Mouse (Mus musculus): ENCODE data around the gene Ralgps1. TPM values are rescaled to one million over a fixed set of nuclear protein-coding genes. Genes with fewer than 3 reads are reported as not detected.

The Ralgps1 gene
- total RNA-seq, 2 experiments from 2014 or later = 62.8 to 70.2 TPM

DNA sequence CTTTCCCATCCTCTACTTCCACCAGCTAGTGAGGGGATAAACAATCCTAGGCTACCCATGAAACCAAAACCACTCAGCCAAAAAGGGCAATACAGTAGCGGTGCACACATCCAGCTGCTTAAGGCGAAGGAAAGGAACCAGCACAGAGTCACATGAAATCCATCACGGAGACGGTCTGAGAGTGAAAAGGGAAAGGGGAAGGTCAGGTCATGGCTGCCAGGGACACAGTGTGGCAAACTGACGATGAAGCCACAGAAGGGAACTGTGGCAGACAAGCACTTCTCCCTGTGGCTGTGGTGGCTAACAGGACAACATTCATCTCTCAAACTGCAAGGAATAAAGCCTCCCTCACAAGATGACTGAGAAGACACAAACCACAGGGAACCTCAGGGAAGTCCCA, 76.2 kb downstream of the Ralgps1 start:
- no peak for TF ChIP-seq CTCF (IDR thresholded peaks at IDR 0.05)
- Histone ChIP-seq H3K27ac (no peak overlapping the region), H3K4me3 (no peak overlapping the region)
- DNase-seq (ENCODE audit: extremely low spot score in 1 of 2, low spot score in 2 of 2) = no peak
- intact Hi-C loops (cut with DNase I) = no loop called here

DNA sequence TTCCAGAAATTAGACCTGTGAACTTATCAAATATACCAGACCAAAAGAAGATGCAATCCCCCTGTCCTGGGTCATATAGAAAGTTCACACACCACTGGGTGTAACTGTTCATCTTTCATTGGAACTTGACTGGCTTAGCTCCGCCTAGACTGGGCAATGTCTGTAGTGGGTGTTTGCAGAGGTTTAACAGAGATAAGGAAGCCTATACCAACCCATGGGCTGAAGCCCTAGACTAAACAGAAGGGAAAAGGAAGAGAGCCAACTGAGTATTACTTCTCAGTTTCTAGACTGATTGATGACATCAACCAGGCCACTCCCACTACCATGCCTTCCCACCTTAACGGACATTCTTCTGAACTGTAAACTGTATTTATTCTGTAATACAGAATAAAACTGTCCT, 79.2 kb downstream of the Ralgps1 start:
- DNase-seq (ENCODE audit: extremely low spot score in 1 of 2, low spot score in 2 of 2) = no peak
- no peak for TF ChIP-seq CTCF (IDR thresholded peaks at IDR 0.05)
- intact Hi-C loops (cut with DNase I) = no loop called here
- H3K4me3 ChIP-seq = no peak overlapping the region
- no peak overlapping the region for H3K27ac ChIP-seq

DNA sequence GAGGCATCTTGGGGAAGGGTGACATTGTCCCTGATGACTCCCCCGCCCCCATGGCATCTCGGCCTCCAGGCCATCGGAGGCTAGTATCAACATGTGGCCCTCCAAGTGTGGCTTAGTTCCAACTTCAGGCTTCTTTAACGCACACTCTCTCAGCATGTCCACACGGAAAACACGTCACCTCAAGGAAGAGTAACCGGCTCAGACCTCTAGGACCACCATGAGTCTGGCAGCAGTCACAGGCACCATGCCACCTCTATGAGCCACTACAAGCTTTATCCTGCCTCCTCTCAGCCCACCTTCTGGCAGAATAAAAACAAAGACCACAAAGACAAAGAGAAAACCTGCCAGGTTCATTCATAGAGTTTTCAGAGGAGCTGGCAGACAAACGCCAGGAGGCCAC, 80.8 kb downstream of the Ralgps1 start:
- H3K4me3 ChIP-seq = no peak overlapping the region
- H3K27ac ChIP-seq = no peak overlapping the region
- intact Hi-C loops (cut with DNase I) = no loop called here
- no peak for TF ChIP-seq CTCF (IDR thresholded peaks at IDR 0.05)
- DNase-seq (ENCODE audit: extremely low spot score in 1 of 2, low spot score in 2 of 2) = no peak

DNA sequence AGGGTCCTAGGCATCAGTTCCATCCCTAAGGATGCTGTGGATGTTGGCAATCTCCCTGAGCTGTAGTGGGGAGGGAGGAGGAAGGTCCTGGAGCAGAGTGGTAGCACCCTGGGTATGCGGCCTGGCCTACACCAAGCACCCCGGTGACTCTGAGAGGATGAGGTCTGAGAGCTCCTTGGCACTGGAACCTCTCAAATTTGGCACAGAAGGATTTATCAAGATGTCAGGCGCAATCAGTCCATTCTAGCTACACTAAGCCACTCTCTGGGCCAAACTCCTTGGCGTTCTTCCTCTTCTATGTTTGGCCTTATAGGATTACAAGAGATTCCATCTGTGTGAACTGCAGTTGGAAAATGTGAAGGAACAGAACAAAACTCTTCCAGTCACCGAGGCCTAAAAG, 82.4 kb downstream of the Ralgps1 start:
- TF ChIP-seq CTCF (IDR thresholded peaks at IDR 0.05) = no peak
- no peak for DNase-seq (ENCODE audit: extremely low spot score in 1 of 2, low spot score in 2 of 2)
- Histone ChIP-seq H3K4me3 (no peak overlapping the region), H3K27ac (no peak overlapping the region)
- intact Hi-C loops (cut with DNase I) = no loop called here

DNA sequence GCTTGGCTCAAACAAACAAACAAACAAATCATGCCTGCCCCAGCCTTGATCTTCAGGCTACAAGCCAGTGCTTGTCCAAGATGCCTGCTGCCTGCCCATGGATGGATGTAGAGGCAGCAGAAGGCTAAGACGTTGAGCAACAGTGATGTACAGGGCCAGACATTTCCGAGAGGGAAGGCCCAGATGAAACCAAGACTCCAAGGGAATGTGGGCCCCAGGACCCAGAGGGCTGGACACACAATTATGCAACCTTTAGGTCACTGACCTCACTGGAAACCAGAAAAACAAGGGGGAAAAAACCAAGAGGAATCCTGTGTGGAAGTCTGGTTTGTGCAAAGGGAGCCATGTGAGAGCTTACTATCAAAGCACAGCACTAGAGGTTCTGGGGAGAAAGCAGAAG, 87.6 kb downstream of the Ralgps1 start:
- no peak for DNase-seq (ENCODE audit: extremely low spot score in 1 of 2, low spot score in 2 of 2)
- H3K27ac ChIP-seq = no peak overlapping the region
- intact Hi-C loops (cut with DNase I) = no loop called here
- no peak for TF ChIP-seq CTCF (IDR thresholded peaks at IDR 0.05)
- H3K4me3 ChIP-seq = no peak overlapping the region

DNA sequence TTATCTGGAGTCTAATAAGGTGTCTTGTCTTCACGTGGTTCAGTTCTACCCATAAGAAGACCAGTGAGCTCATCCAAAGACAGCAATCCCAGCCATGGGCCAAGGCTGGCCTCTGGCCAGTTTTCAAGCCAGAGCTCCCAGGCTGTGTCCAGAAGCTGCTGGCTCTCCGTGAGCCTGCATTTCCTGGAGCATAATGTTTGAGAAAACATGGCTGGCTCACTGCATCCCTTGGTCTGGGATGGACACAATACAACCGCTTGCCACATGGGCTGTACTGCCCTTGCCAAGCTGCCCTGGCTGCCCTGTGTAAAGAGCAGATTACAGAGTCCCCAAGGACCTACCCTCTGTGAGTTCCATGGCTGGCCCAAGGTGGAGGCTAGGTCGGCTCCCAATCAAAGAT, 88.4 kb downstream of the Ralgps1 start:
- intact Hi-C loops (cut with DNase I) = no loop called here
- no peak for TF ChIP-seq CTCF (IDR thresholded peaks at IDR 0.05)
- no peak overlapping the region for H3K27ac ChIP-seq
- H3K4me3 ChIP-seq = no peak overlapping the region
- DNase-seq (ENCODE audit: extremely low spot score in 1 of 2, low spot score in 2 of 2) = no peak

DNA sequence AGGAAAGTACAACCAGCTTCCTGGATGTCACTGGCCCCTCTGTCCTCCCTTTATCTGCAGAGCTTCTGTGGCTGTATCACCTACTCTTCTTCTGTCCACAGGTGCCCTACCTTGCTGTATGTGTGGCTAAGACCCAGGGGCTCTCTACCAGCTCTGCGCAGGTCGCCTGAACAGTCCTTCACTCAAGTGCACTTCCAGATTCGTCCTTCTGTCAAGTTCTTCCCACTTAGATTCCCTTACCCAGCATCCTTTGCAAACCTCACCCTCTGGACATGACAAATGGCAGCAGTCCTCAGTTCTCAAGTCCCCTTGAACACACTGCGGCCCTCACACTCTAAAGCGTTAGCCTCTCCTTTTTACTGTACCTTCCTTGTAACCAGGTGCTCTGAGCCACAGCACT, 89.5 kb downstream of the Ralgps1 start:
- no peak overlapping the region for H3K4me3 ChIP-seq
- DNase-seq (ENCODE audit: extremely low spot score in 1 of 2, low spot score in 2 of 2) = no peak
- no peak for TF ChIP-seq CTCF (IDR thresholded peaks at IDR 0.05)
- no peak overlapping the region for H3K27ac ChIP-seq
- intact Hi-C loops (cut with DNase I) = no loop called here

DNA sequence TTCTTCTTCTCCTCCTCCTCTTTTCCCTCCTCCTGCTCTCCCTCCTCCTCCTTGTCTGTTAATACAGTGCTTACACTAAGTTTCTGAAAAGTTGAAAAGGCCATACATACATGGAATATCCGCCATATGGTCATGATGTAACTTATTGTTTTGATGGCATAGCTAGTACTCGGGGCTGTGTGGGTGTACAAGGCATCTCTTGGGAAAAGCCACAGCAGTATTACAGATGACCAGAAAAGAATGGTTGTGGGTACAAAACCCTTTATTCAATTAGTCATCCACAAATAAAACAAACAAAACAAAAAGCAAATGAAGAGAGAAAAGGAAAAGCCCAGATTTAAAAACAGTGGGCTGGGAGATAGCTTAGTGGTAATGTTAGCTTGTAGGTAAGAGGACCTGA, 90.8 kb downstream of the Ralgps1 start:
- Histone ChIP-seq H3K4me3 (no peak overlapping the region), H3K27ac (no peak overlapping the region)
- no peak for DNase-seq (ENCODE audit: extremely low spot score in 1 of 2, low spot score in 2 of 2)
- no peak for TF ChIP-seq CTCF (IDR thresholded peaks at IDR 0.05)
- intact Hi-C loops (cut with DNase I) = no loop called here

DNA sequence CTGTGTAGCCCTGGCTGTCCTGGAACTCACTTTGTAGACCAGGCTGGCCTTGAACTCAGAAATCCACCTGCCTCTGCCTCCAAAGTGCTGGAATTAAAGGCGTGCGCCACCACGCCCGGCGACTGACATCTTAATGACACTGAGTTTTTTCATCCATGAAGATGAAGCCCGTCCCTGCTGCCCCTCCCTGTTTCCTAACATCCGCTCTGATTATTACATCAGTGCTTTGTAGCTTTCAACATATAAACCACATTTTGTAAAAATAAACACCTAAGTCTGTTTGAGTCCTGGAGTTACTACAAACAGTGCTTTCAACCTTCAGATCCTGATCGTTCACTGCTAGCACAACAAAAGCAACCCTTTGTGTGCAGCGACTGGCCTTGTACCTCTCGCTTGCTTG, 91.5 kb downstream of the Ralgps1 start:
- intact Hi-C loops (cut with DNase I) = no loop called here
- H3K4me3 ChIP-seq = no peak overlapping the region
- TF ChIP-seq CTCF (IDR thresholded peaks at IDR 0.05) = no peak
- H3K27ac ChIP-seq = no peak overlapping the region
- no peak for DNase-seq (ENCODE audit: extremely low spot score in 1 of 2, low spot score in 2 of 2)

DNA sequence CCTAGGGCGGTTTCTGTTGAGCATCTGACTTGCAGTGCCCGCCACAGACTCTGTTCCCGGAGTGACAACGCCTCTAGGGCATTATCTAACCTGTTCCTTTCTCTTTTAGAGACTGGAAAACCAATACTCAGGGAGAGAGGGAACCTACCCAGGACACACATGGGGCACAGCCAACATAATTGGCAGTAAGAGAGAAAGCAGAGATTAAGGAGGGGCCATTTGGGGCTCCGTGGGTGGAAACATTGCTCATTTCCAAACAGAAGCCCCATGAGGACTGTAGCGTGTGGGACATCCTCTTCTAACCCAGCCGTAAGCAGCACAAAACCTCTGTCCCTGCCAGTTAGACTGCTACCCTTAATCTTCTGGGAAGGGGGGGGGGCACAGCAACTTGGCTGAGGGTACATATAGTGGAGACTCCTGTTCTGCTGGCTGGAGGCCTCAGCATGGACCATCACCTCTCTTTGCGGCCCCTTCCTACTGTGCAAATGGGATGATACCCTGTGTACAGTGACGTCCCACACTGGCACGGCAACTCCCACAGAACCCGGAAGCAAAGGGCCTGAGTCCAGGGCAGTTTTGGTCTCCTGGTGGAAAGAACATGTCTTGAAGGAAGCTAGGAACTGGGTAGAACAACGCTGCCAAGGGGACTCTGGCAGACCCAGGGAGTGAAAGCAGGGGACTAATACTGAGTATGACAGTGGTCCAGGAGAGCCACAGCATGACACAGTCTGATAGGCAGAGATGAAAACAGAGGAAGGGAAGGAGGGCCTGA, 96.4 kb downstream of the Ralgps1 start:
- DNase-seq (ENCODE audit: extremely low spot score in 1 of 2, low spot score in 2 of 2) = no peak
- no peak overlapping the region for H3K4me3 ChIP-seq
- TF ChIP-seq CTCF (IDR thresholded peaks at IDR 0.05) = no peak
- intact Hi-C loops (cut with DNase I) = no loop called here
- no peak overlapping the region for H3K27ac ChIP-seq

DNA sequence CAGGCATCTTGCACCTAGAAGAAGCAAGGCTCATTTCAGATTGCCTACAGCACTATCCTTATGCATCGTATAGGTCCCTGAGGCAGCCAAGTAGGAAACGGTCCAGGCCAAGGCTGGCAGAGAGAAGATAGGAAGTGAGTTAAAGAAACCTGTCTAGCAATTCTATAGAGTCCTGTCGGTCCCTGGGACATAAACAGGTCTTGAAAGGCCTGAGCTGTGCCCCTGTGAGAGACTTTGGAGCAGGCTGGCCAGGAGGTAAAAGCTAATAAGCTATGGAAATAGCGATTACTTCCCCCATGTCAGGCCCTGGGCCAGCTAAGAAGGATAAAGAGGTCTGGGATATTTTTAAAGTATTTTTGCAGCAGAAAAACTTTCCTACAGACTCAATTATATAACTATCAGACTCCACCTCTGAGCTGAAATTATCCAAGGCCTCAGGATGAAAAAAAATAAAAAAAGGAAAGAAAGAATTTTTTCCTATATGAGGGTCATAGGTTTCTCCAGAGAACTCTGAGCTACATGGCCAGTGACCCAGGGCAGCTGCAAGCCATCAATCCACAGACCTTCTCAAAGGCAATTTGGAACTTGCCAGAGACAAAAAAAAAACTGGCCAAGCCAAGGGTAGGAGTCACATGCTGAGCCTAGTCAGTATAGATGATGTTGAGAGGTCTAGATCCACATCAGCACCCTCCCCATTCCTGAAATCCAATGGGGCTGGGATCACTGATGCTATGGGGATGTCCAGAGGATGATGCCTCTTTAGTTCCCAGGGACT, 98.4 kb downstream of the Ralgps1 start:
- peak overlapping the region; percentile 76 for H3K27ac ChIP-seq
- no peak for TF ChIP-seq CTCF (IDR thresholded peaks at IDR 0.05)

DNA sequence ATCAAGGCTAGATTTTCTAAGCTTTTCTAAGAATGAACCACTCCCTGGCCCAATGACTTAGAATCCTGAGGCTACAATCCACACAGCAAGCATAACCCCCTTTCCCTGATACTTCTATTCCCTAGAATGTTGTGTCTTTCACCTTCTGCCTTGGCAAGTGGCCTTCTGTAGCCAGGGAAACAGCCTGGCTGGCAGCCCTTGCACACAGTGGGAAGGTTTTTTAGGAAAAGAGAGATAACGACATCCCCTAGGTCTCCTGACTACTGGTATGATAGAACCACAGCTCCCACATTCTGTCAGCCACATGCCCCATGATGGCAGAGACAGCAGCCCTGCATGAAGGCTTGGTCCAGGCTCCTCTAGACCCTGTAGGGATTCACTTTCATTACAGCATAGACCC, 99.8 kb downstream of the Ralgps1 start:
- no peak for TF ChIP-seq CTCF (IDR thresholded peaks at IDR 0.05)
- no peak for DNase-seq (ENCODE audit: extremely low spot score in 1 of 2, low spot score in 2 of 2)
- intact Hi-C loops (cut with DNase I) = no loop called here
- Histone ChIP-seq H3K4me3 (no peak overlapping the region), H3K27ac (peak overlapping the region; percentile 76)

More for the DNA sequence above, 98.4 kb downstream of the Ralgps1 start:
- no peak overlapping the region for H3K4me3 ChIP-seq
- intact Hi-C loops (cut with DNase I) = no loop called here
- DNase-seq (ENCODE audit: extremely low spot score in 1 of 2, low spot score in 2 of 2) = no peak

DNA sequence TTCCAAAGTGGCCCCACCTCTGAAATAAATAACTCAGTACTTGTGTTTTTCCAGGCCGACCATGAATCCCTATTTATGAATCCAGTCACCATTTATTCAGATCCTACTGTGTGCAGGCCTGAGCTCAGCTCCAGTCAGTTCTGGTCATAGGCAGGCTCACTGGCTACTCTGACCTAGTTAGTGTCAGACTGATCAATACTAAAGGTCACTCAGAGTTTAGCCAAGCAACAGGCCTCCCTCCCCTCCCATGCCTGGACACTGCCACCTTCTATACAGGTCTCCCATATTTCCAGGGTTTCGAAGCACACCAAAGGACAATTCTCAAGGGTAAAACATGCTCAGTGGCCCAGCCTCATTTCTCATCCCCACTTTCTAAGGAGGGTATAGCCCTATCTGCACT, 100.7 kb downstream of the Ralgps1 start:
- Histone ChIP-seq H3K4me3 (no peak overlapping the region), H3K27ac (no peak overlapping the region)
- DNase-seq (ENCODE audit: extremely low spot score in 1 of 2, low spot score in 2 of 2) = no peak
- TF ChIP-seq CTCF (IDR thresholded peaks at IDR 0.05) = no peak
- intact Hi-C loops (cut with DNase I) = no loop called here

Data from left cerebral cortex, adult 2 months (tissue).